Mouse (Mus musculus) Muller cell, postnatal 12 days (primary cell): ENCODE measurements at regions not wholly inside any gene's neighbourhood (a gene's known extent, or its start where the extent isn't known, plus 50 kb on each side); places are given as distances from the start of the nearest gene placed in this dataset.

Experiments used
- DNase-seq: peaks from one replicate; pipeline ENCODE4 v3.0.0-alpha.2; 2015; ENCODE audit errors: inconsistent ontology term

DNA sequence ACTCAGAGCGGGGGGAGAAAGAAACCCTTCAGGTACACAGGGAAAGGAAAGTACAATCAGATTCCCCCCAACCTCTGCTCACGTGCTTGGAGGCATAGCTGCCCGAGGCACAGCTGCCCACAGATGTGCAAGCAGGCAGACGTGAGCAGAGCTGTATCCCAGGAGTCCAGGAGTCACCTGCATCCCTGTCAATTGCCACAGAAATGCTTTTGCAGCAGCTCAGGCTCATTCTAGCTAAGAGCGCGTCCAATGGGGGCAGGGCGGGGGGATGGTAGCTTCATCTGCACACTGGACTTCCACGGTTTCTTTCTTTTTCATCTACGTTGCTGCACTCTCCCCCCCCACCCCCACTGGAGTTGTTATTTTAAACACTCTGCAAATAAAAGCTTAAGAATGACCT is 66.0 kb upstream of the Fat4 start:
- DNase-seq, result no peak

DNA sequence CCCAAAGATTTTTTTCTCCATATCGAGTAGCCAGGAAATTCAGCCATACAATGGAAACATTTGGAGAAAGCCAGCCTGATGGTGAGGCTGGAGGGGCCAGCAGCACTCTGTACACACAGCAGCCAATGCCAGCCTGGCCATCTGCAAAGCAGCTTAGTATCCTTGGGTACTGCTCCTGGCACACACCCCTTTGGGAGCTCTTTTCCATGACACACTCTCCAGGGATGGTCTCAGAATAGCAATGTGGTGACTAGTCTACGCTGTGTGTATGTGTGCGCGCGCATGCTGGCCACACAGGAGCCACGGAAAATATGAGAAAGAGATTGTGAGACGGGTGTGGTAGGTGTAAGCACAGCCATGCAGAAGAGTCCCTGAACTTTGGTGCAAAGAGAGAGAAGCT is 66.4 kb upstream of the Fat4 start:
- DNase-seq, result peak; percentile 43

GRCm38 (mm10) chr3:38817651-38818050 is 69.1 kb upstream of the Fat4 start:
- no peak for DNase-seq

GRCm38 (mm10) chr3:38812457-38812856 is 74.3 kb upstream of the Fat4 start:
- no peak for DNase-seq

GRCm38 (mm10) chr3:38811635-38812034 is 75.1 kb upstream of the Fat4 start:
- no peak for DNase-seq

DNA sequence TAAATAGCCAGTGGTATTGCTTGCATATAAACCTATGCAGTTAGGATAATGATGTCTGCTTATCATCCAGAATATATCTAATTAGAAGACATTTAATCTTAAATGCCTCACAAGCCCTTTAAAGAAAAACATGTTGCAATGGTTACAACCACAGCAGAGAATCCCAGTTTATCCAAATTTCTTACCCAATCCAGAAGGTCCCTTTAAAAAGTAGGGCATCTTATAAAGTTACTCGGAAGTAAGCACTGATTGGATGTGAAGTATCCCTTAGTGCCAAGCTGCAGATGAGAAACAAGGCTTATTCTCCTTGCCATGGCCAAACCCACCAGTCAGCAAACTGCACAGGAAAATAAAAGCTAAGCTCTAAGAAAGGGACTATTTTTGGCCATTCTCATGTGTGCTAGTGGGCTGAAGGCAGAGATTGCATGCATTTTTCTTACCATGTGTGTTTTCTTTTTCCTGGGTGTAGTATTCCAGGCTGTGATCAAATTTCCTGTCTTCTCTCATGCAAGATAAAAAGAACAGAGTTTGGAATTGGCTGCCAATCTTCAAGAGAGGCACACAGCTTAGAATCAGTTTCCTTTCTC is 80.2 kb upstream of the Fat4 start:
- no peak for DNase-seq

GRCm38 (mm10) chr3:38806036-38806435 is 80.7 kb upstream of the Fat4 start:
- DNase-seq, result no peak

GRCm38 (mm10) chr3:38795646-38796301 is 91.0 kb upstream of the Fat4 start:
- DNase-seq, result no peak

GRCm38 (mm10) chr3:38793221-38793620 is 93.5 kb upstream of the Fat4 start:
- DNase-seq, result no peak

GRCm38 (mm10) chr3:38788751-38789150 is 98.0 kb upstream of the Fat4 start:
- no peak for DNase-seq

GRCm38 (mm10) chr3:38783711-38784110 is 103.0 kb upstream of the Fat4 start:
- DNase-seq, result no peak

- DNase-seq, result peak; percentile 6
Observed at GRCm38 (mm10) chr3:38783051-38783450, 103.7 kb upstream of the Fat4 start.

DNA sequence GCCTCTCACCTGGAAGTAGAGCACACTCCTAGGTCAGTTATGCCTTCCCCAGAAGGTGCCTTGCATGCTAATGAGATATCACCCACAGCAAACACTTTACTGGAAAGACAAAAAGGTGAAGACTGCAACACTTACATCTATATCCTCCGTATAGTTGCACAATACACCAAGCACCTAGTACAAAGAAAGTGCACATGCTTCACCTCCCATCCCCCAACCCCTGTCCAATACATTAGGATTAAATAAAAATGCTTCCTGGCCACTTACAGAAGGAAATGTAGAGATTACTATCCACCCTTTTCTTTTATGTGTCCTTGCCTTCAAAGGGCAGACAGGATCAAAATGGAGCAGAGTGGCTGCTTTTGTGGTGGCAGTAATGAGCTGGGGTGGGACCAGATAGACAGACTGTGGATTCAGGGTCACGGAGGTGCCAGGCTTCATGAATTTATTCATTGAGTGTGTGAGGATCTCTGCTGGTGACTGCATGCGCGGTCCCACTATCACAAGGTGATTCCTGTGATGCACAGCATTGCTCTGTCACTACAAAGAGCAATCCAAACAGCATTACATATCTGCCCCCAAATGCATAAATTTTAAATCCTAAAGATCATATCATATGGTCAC is 109.9 kb upstream of the Fat4 start:
- DNase-seq, result no peak

DNA sequence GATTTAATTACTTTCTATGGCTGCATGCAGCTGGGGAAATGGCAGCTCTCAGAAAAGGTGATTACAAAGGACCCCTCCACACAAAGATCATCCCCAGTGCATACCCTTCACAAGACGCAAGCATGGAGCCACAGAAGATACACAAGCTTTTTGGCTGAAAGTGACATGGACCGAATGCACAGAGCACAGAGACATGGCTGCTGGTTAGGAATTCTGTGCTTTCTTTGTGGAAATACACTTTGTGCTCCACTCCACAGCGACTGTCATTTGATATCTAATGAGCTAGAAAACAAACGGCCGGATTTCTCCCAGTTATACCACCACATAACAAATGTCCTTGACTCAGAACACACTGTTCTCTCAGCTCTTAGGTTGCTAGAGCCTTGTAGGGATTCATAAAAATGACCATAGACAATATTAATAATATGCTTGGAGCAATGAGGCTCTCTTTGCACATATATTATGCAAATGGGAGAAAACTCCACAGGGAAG is 132.1 kb upstream of the Fat4 start:
- no peak for DNase-seq

DNA sequence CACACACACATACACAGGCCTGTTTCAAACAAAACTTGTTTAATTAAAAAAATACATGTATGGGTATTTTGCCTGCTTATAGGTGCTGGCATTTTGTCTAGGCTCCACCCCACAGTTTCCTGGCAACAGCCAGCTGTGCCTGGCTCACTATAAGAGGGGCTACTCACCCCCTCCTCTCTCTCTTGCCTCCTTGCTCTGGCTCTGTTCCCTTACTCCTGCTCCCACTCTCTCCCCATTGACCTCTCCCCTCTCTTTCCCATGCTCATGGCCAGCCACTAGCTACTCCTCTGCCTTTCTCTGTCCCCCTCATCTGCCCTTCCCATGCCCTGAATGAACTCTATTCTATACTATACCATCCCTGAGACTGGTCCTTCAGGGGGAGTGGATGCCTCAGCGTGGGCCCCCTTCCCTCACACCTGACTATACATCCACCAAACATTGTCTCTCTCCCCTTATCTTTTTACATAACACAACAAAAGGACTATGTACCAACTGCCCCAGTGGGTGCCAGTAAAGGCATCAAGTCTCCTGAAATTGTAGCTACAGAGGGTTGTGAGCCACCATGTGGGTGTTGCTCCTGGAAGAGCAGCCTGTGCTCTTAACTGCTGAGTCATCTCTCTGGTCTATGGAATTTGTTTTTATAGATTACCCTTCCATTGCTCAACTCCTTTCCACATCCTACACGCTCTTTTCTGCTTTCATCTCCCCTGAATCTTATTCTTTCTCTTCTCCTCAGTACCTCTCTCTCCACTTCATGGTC is 133.1 kb upstream of the Fat4 start:
- DNase-seq, result no peak

DNA sequence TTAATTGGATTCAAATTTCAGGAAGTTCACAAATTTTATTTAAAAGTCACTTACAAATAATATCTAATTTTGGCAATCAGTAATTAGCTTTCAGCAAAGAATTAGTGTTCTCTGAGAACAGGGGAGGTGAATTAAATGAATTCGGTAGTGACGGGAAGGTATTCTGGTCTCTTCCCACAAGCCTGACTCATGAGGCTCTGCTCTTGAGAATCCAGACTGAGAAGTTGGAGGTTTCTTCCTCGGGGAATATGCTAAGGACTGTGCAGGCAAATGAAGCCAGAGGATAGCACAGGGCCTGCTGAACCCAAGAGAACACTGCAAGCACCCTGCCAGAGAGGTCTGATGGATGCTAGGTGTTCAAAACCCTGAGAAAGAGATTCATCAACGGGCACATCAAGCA is 144.6 kb upstream of the Fat4 start:
- no peak for DNase-seq

- DNase-seq, result peak; percentile 2
Observed at GRCm38 (mm10) chr3:38722606-38723005, 164.1 kb upstream of the Fat4 start.

GRCm38 (mm10) chr3:38712078-38712873 is 174.5 kb upstream of the Fat4 start:
- DNase-seq, result peak; percentile 49

DNA sequence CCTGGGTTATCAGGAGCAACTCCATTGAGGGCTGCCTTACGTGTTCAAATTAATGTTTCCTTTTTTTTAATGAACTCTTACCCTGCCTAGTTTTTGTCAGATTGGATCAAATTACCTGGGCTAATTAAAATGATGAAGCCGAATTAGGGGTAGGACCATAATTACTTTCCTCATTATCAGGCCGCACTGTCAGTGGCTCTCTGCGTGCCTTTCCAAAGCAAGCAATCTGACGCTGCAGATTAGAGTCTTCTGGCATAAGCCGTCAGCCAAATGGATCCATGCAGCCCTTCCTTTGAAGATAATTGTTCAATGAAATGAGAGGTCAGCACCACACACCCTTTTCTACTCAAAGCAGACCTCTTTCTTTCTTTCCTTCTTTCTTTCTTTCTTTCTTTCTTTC is 175.5 kb upstream of the Fat4 start:
- DNase-seq, result no peak

DNA sequence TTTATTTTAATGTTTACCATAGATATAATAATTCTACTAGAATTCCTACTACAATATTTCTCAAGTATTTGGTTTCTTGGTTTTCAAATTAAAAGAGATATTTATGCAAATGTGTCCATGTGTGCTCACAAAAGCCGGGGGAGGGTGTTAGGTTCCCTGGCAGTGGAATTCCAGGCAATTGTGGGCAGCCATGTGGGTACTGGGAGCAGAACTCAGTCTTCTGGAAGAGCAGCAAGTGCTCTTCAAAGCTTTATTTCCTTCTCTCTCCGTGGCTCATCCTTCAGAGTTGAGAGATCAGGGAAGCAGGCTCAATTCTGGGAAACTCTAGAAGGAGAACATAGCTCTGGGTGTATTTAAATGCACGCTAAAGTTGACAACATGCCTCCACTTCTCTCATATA is 178.8 kb upstream of the Fat4 start:
- no peak for DNase-seq

GRCm38 (mm10) chr3:38699206-38699605 is 187.5 kb upstream of the Fat4 start:
- DNase-seq, result no peak

DNA sequence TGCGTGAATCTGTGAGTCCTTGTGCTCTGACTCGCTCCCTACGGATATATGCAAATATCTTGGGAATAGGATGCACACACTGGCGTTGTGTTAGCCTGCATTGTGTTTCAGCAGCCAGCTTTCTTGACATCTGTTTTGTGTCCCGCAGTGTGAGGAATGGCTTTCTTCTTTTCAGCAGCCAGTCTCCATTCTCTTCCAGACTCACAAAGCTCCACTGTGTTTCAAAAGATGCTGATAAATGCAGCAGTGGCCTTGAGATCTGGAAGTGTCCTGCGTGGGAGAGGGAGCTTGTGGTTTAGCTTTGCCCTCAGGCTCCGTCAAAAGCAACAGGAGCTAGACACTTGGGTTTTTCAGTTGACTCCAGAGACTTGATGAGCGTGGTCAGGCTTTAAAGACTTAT is 188.9 kb upstream of the Fat4 start:
- peak; percentile 76 for DNase-seq
